Mouse (Mus musculus) liver, embryonic 14.5 days (tissue): ENCODE data around the gene Il15ra. TPM values are rescaled to one million over a fixed set of nuclear protein-coding genes. Genes with fewer than 3 reads are reported as not detected.

Experiments
- ATAC-seq: fragments of 200-750 bp; cut with Nextera tagmentation; 2 replicates; pipeline ENCODE4 v1.8.0; 2017; ENCODE audit warnings: moderate number of reproducible peaks, mild to moderate bottlenecking, moderate library complexity; ENCODE audit not compliant: insufficient read depth
- DNase-seq, 3 experiments: peaks; one replicate each; pipeline ENCODE4 v3.0.0-alpha.2; 2012 to 2013; ENCODE audit warnings: low read depth in 3 of 3, low spot score in 3 of 3
- H3K27ac ChIP-seq: fragments of 300-500 bp; sonication (generic); 2 replicates; pipeline ENCODE4 v1.5.1; 2014; ENCODE audit warnings: moderate library complexity, mild to moderate bottlenecking, control low read depth, inconsistent platforms
- H3K27me3 ChIP-seq: fragments of 300-500 bp; sonication (generic); 2 replicates; pipeline ENCODE4 v1.6.1; 2014; ENCODE audit warnings: mild to moderate bottlenecking, low read length, moderate library complexity; ENCODE audit not compliant: control insufficient read depth, insufficient read depth
- H3K36me3 ChIP-seq: fragments of 300-500 bp; sonication (generic); replicated peaks from 2 replicates; pipeline ENCODE4 v1.6.1; 2014; ENCODE audit warnings: low read depth; ENCODE audit not compliant: control insufficient read depth, insufficient read depth
- H3K4me1 ChIP-seq, 2 experiments: fragments of 200-500 bp in 1 of 2; fragments of 300-500 bp in 1 of 2; sonication (generic) in 1 of 2; replicated peaks; 2 replicates each; pipeline ENCODE4 v1.6.1; 2012 to 2014; ENCODE audit warnings: antibody characterized with exemption in 1 of 2, inconsistent platforms in 1 of 2, low read length in 1 of 2; ENCODE audit not compliant: control insufficient read depth in 2 of 2, insufficient read depth in 2 of 2
- H3K4me2 ChIP-seq: fragments of 300-500 bp; sonication (generic); 2 replicates; pipeline ENCODE4 v1.6.1; 2014; ENCODE audit warnings: low read depth, mild to moderate bottlenecking, control low read depth, moderate library complexity
- H3K4me3 ChIP-seq, 2 experiments: fragments of 200-500 bp in 1 of 2; fragments of 300-500 bp in 1 of 2; sonication (generic) in 1 of 2; 2 replicates each; pipeline ENCODE4 v1.5.1; 2012 to 2014; ENCODE audit warnings: low read depth in 2 of 2, low read length in 2 of 2, mild to moderate bottlenecking in 2 of 2, control low read depth in 1 of 2, inconsistent platforms in 1 of 2, moderate library complexity in 1 of 2; ENCODE audit not compliant: insufficient read depth in 1 of 2
- H3K9ac ChIP-seq: fragments of 300-500 bp; sonication (generic); replicated peaks from 2 replicates; pipeline ENCODE4 v1.6.1; 2014; ENCODE audit warnings: mild to moderate bottlenecking, control low read depth, moderate library complexity
- H3K9me3 ChIP-seq: fragments of 300-500 bp; sonication (generic); 2 replicates; pipeline ENCODE4 v1.6.1; 2016; ENCODE audit warnings: low read length, mixed read lengths; ENCODE audit not compliant: control insufficient read depth
- CTCF ChIP-seq: IDR thresholded peaks from 2 replicates; pipeline ENCODE4 v1.5.1; 2016; ENCODE audit warnings: antibody characterized with exemption, low read depth, control low read depth
- EP300 ChIP-seq: IDR thresholded peaks from 2 replicates; pipeline ENCODE4 v1.6.1; 2016; ENCODE audit warnings: antibody characterized with exemption, low read depth
- WGBS: fragments of 180-500 bp; shearing (Covaris S2); extraction: QIAGEN DNeasy Blood & Tissue Kit; methylation state at CpG from one replicate; pipeline ENCODE4 v1.1.7; 2014; ENCODE audit not compliant: insufficient replicate concordance; 5-methylcytosine and 5-hydroxymethylcytosine counted together
- polyA plus RNA-seq, 2 experiments: library from polyadenylated mRNA; depleted of rRNA in 1 of 2; stranded (reverse) in 1 of 2; unstranded in 1 of 2; fragments of >200 nt; fragmentation: Nextera tagmentation in 1 of 2; extraction: Ambion mirVana in 1 of 2; gene quantifications; 2 replicates each; pipeline versions ENCODE4 v1.2.1 to v1.2.3; 2012 to 2014

Il15ra gene
- polyA plus RNA-seq, 2 experiments = 5.1 to 5.9 TPM

DNA sequence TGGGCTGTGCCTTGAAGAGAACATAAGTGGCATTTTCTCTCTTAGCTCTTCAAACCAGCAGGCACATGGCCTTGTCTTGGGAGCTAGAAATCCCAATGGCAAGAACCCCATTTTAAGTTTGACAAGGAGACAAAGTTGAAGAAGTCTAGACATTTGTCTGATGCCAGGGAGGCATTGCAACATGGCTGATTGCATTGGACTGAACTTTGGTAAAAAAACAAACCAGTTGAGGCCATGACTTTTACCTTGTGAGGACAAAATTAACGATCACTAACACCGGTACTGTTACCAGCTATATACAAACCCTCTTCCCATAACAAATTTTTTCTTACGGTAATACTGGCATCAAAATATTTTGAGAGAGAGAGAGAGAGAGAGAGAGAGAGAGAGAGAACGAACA is 11.7 kb upstream of the Il15ra start:
- Histone ChIP-seq H3K27ac (no peak overlapping the region), H3K4me3 (no peak overlapping the region)
- WGBS = 52% methylated on average over 4 of the region's 4 CpGs

DNA sequence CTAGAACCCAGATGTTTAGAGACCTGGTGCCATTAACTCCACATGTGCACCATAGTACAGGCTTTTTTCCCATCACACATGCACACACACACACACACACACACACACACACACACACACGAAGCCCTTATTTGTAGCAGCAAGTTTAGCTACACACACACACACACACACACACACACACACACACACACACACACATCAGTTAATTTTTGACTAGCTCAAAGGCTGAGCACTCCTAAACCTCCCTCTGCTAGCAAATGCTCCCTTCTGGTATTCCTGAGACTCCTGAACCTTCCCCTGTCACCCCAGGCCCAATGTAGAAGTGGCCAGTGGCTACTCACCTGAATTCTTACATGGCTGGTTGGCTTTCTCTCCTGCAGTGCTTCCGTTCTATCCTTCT is 11.0 kb upstream of the Il15ra start:
- WGBS = 54% methylated on average over 2 of the region's 2 CpGs

More for the DNA sequence above, 11.7 kb upstream of the Il15ra start:
- H3K9ac ChIP-seq = no peak overlapping the region
- H3K36me3 ChIP-seq = no peaks in the 10 kb centered on the region
- H3K4me2 ChIP-seq = no peak overlapping the region
- ATAC-seq (no peak), DNase-seq (no peak)
- H3K9me3 ChIP-seq = no peaks in the 10 kb centered on the region
- no peaks in the 10 kb centered on the region for H3K27me3 ChIP-seq
- TF ChIP-seq EP300 (no peak), CTCF (no peak)
- peaks cover 0 to 12% of the 10 kb centered on the region in 2 experiments; a peak in 2 of 4 replicates for H3K4me1 ChIP-seq

DNA sequence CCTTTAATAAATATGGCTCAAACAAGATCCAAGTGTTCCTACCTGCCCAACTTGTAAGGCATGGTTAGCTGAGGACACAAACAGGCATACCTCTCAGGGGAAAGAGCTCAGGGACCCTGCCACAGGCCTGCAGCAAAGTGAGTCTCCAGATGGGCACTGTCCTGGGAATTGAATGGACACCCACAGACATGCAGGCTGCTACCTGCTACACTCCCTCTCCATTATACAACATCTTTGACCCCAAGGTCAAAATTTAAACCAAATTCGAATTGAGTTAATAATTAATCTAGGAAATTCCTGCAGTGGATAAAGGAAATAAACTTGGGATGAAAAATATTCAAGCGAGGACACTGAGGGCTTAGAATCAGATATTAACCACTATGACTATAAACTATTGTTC is 9.2 kb upstream of the Il15ra start:
- 35% methylated on average over 2 of the region's 2 CpGs for WGBS
- no peak overlapping the region for H3K4me3 ChIP-seq
- no peak overlapping the region for H3K27ac ChIP-seq
- no peaks in the 10 kb centered on the region for H3K27me3 ChIP-seq
- H3K9ac ChIP-seq = no peak overlapping the region
- no peaks in the 10 kb centered on the region for H3K36me3 ChIP-seq
- DNase-seq (no peak), ATAC-seq (no peak)
- H3K4me1 ChIP-seq = peaks cover 0 to 12% of the 10 kb centered on the region in 2 experiments; a peak in 2 of 4 replicates
- H3K4me2 ChIP-seq = no peak overlapping the region
- no peaks in the 10 kb centered on the region for H3K9me3 ChIP-seq
- TF ChIP-seq EP300 (no peak), CTCF (no peak)

More for the DNA sequence above, 11.0 kb upstream of the Il15ra start:
- peak; percentile 45; the same call in 1 of the 2 replicates for ATAC-seq
- Histone ChIP-seq H3K27ac (no peak overlapping the region), H3K9me3 (no peaks in the 10 kb centered on the region), H3K9ac (no peak overlapping the region), H3K4me2 (no peak overlapping the region), H3K4me3 (no peak overlapping the region), H3K4me1 (peaks cover 0 to 12% of the 10 kb centered on the region in 2 experiments; a peak in 2 of 4 replicates), H3K27me3 (no peaks in the 10 kb centered on the region), H3K36me3 (no peaks in the 10 kb centered on the region)
- no peak for DNase-seq
- TF ChIP-seq CTCF = no peak
- TF ChIP-seq EP300 = no peak

- DNase-seq = no peak
- Histone ChIP-seq H3K9ac (no peak overlapping the region), H3K4me3 (no peak overlapping the region), H3K4me2 (no peak overlapping the region), H3K4me1 (peaks cover 0 to 9% of the 10 kb centered on the region in 2 experiments; a peak in 1 of 4 replicates), H3K27me3 (no peaks in the 10 kb centered on the region), H3K27ac (no peak overlapping the region), H3K9me3 (no peaks in the 10 kb centered on the region), H3K36me3 (no peaks in the 10 kb centered on the region)
- ATAC-seq = no peak
- TF ChIP-seq CTCF = no peak
- TF ChIP-seq EP300 = no peak
- 58% methylated on average over 5 of the region's 5 CpGs for WGBS
These were observed 6.1 kb upstream of the Il15ra start for GRCm38 (mm10) chr2:11698994-11699393.

DNA sequence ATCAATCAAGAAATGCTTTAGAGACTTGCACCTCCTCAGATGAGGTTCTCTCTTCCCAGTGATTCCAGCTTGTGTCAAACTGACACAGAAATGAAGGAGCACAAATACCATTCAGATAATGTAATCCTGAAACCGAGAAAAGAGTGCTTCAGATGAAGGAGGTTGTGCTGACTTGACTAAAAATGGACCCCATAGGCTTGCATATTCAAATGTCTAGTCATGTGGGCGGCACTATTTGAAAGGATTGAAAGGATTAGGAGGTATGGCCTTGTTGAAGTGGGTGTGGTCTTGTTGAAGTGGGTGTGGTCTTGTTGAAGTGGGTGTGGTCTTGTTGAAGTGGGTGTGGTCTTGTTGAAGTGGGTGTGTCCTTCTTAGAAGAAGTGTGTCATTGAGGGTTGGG is 5.2 kb upstream of the Il15ra start:
- Histone ChIP-seq H3K4me1 (peaks cover 0 to 6% of the 10 kb centered on the region in 2 experiments; a peak in 1 of 4 replicates), H3K9ac (no peak overlapping the region), H3K4me3 (no peak overlapping the region), H3K4me2 (no peak overlapping the region), H3K27me3 (no peaks in the 10 kb centered on the region), H3K27ac (no peak overlapping the region), H3K9me3 (no peaks in the 10 kb centered on the region), H3K36me3 (no peaks in the 10 kb centered on the region)
- ATAC-seq = no peak
- TF ChIP-seq EP300 = no peak
- TF ChIP-seq CTCF = no peak
- DNase-seq = no peak
- WGBS = 80% methylated on average over 2 of the region's 2 CpGs
